Mouse (Mus musculus) ES-E14 (cell line): ENCODE data around the gene Ccni.

Experiments
- CHD2 ChIP-seq: IDR thresholded peaks from 2 replicates; pipeline ENCODE4 v1.6.1; 2014; ENCODE audit warnings: mild to moderate bottlenecking, low read depth, low read length, inconsistent platforms
- ZC3H11A ChIP-seq: IDR thresholded peaks from 2 replicates; pipeline ENCODE4 v1.6.1; 2012; ENCODE audit warnings: low read depth, mild to moderate bottlenecking, inconsistent platforms, low read length, borderline replicate concordance
- ZNF384 ChIP-seq: IDR thresholded peaks from 2 replicates; pipeline ENCODE4 v1.6.1; 2012; ENCODE audit warnings: low read depth, low read length, inconsistent platforms

DNA sequence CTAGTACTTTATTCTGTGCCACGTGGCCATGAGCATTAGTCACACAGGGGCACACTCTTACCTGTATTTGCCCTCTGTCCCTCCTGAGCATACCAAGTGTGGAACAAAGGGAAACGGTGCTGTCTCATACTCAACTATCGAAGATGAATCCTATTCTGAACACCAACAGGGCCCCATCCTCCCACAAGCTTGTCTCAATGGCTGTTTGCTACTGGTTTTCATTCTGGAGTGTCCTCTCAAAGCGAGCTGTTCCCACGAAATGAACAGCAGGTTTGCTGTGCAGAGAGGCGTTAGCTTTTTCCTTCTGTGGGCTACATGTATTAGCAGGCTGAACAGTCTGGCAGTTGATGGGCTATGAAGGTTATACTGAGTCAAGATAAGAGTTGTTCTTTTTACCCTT is 27.7 kb downstream of the Ccni start:
- TF ChIP-seq ZNF384 (no peak), ZC3H11A (no peak), CHD2 (no peak)
